Mouse (Mus musculus) heart, postnatal 0 days (tissue): ENCODE measurements around the gene Cd40. TPM values are rescaled to one million over a fixed set of nuclear protein-coding genes. Genes with fewer than 3 reads are reported as not detected.
A peak's percentile ranks its signal among the peaks of the same experiment; 100 is the strongest.

Source experiments
- ATAC-seq: fragments of 200-750 bp; cut with Nextera tagmentation; 2 replicates; pipeline ENCODE4 v1.8.0; 2017; ENCODE audit warnings: low read depth, moderate number of reproducible peaks, moderate library complexity; ENCODE audit not compliant: insufficient read depth
- DNase-seq: peaks from one replicate; pipeline ENCODE4 v3.0.0-alpha.2; 2016; ENCODE audit warnings: low spot score
- H3K27ac ChIP-seq: fragments of 300-500 bp; sonication (generic); 2 replicates; pipeline ENCODE4 v1.5.1; 2014; ENCODE audit warnings: low read depth, mild to moderate bottlenecking
- H3K27me3 ChIP-seq: fragments of 300-500 bp; sonication (generic); 2 replicates; pipeline ENCODE4 v1.6.1; 2014; ENCODE audit warnings: low read length, mixed read lengths; ENCODE audit not compliant: control insufficient read depth, insufficient read depth
- H3K36me3 ChIP-seq: fragments of 300-500 bp; sonication (generic); replicated peaks from 2 replicates; pipeline ENCODE4 v1.6.1; 2014; ENCODE audit warnings: low read length, mixed read lengths; ENCODE audit not compliant: control insufficient read depth, insufficient read depth
- H3K4me1 ChIP-seq: fragments of 300-500 bp; sonication (generic); 2 replicates; pipeline ENCODE4 v1.6.1; 2014; ENCODE audit warnings: antibody characterized with exemption; ENCODE audit not compliant: control insufficient read depth, insufficient read depth
- H3K4me2 ChIP-seq: fragments of 300-500 bp; sonication (generic); 2 replicates; pipeline ENCODE4 v1.6.1; 2014; ENCODE audit warnings: low read depth, mild to moderate bottlenecking, low read length, moderate library complexity
- H3K4me3 ChIP-seq: fragments of 300-500 bp; sonication (generic); 2 replicates; pipeline ENCODE4 v1.5.1; 2014; ENCODE audit warnings: low read depth, low read length
- H3K9ac ChIP-seq: fragments of 300-500 bp; sonication (generic); replicated peaks from 2 replicates; pipeline ENCODE4 v1.6.1; 2014; ENCODE audit warnings: low read depth, low read length, mixed read lengths
- H3K9me3 ChIP-seq: fragments of 300-500 bp; sonication (generic); replicated peaks from 2 replicates; pipeline ENCODE4 v1.6.1; 2016; ENCODE audit warnings: low read length; ENCODE audit not compliant: control insufficient read depth
- CTCF ChIP-seq: IDR thresholded peaks from 2 replicates; pipeline ENCODE4 v1.5.1; 2016; ENCODE audit warnings: antibody characterized with exemption, control low read depth, low read depth
- EP300 ChIP-seq: IDR thresholded peaks from 2 replicates; pipeline ENCODE4 v1.6.1; 2016; ENCODE audit warnings: antibody characterized with exemption, low read depth
- WGBS: fragments of 180-500 bp; shearing (Covaris S2); extraction: QIAGEN DNeasy Blood & Tissue Kit; methylation state at CpG from one replicate; pipeline ENCODE4 v1.1.7; 2014; 5-methylcytosine and 5-hydroxymethylcytosine counted together
- polyA plus RNA-seq: library from polyadenylated mRNA; unstranded; fragments of >200 nt; fragmentation: Nextera tagmentation; extraction: Ambion mirVana; gene quantifications from 2 replicates; pipeline ENCODE4 v1.2.1, GENCODE M21; 2015
- total RNA-seq: library from RNA; depleted of rRNA; stranded (reverse); fragments of >200 nt; gene quantifications from 2 replicates; pipeline ENCODE4 v1.2.3, GENCODE M21; 2014; ENCODE audit warnings: low replicate concordance

Cd40 gene
- total and polyA plus RNA-seq, 2 experiments from 2014 or later, result 6.7 to 12.9 TPM

DNA sequence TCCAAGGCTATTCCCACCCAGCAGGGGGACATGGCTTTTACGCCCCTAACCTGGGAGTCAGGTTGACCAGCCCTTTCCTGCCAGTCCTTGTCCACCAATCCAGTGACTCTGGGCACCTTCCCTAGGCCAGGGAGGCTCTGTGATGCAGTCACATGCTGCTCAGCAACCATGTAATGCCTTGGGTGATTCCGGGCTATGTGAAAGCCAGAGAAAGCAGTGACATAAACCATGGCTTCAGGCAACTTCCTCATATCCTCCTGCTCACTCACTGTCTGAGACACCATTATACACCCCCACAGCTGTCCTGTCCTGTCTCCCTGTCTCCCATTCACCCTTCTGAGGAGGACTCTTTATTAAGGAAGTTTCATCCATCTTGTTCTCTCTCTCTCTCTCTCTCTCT lies 35.2 kb downstream of the Cd40 start, which contains the start of gene 1700025C18Rik:
Gene 1700025C18Rik, minus strand, starts transcription at position 101 of the 400 bp plus-strand sequence.
- ATAC-seq (no peak), DNase-seq (no peak)
- H3K27me3 ChIP-seq, result peaks cover 27% of the 10 kb centered on the region
- no peak within 1 kb of the TSS for H3K4me2 ChIP-seq
- no peaks in the 10 kb centered on the region for H3K9me3 ChIP-seq
- no peak within 1 kb of the TSS for H3K4me3 ChIP-seq
- TF ChIP-seq CTCF (no peak), EP300 (no peak)
- no peak within 1 kb of the TSS for H3K27ac ChIP-seq
- H3K4me1 ChIP-seq, result no peaks in the 10 kb centered on the region
- H3K36me3 ChIP-seq, result no peaks in the 10 kb centered on the region
- no peak within 1 kb of the TSS for H3K9ac ChIP-seq
- 68% methylated on average over 2 of the region's 2 CpGs for WGBS

- 71% methylated on average over 8 of the region's 8 CpGs for WGBS
- no peak overlapping the region for H3K27ac ChIP-seq
- no peaks in the 10 kb centered on the region for H3K9me3 ChIP-seq
- no peak overlapping the region for H3K4me3 ChIP-seq
- H3K27me3 ChIP-seq, result peaks cover 33% of the 10 kb centered on the region
- no peaks in the 10 kb centered on the region for H3K4me1 ChIP-seq
- no peak overlapping the region for H3K9ac ChIP-seq
- no peaks in the 10 kb centered on the region for H3K36me3 ChIP-seq
- ATAC-seq (no peak), DNase-seq (no peak)
- H3K4me2 ChIP-seq, result no peak overlapping the region
- TF ChIP-seq EP300 (no peak), CTCF (no peak)
These were observed 36.1 kb downstream of the Cd40 start for GRCm38 (mm10) chr2:165091433-165091965.

DNA sequence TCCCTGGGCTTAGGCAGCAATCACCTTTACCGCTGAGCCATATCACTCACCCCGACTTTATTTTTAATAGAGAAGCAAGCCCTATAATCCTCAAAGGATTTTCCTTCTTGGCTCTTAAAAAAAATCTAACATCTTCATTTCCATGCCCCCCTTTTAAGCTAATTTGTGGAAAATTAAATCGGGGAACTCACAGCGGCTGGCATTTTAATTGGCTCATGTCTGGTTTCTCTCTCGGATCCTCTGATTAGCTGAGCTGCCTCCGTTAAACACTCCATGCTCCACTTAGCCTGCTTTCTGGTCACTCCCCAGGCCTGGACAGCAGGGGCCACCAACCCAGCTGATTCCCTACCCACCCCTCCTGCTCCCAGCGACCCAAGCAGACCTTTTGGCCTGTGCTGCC lies 37.0 kb downstream of the Cd40 start:
- Histone ChIP-seq H3K4me1 (no peaks in the 10 kb centered on the region), H3K27ac (no peak overlapping the region), H3K4me3 (no peak overlapping the region), H3K9ac (no peak overlapping the region), H3K27me3 (peaks cover 42% of the 10 kb centered on the region), H3K36me3 (no peaks in the 10 kb centered on the region), H3K9me3 (no peaks in the 10 kb centered on the region), H3K4me2 (no peak overlapping the region)
- WGBS, result 68% methylated on average over 7 of the region's 7 CpGs
- DNase-seq (no peak), ATAC-seq (no peak)
- TF ChIP-seq EP300 (no peak), CTCF (no peak)

GRCm38 (mm10) chr2:165096367-165096766 lies 40.9 kb downstream of the Cd40 start:
- 17% methylated on average over 10 of the region's 10 CpGs for WGBS
- H3K4me3 ChIP-seq, result no peak overlapping the region
- H3K9ac ChIP-seq, result no peak overlapping the region
- no peak overlapping the region for H3K27ac ChIP-seq
- TF ChIP-seq CTCF, result no peak
- TF ChIP-seq EP300, result no peak
- ATAC-seq, result no peak
- no peak overlapping the region for H3K4me2 ChIP-seq
- H3K36me3 ChIP-seq, result no peaks in the 10 kb centered on the region
- no peaks in the 10 kb centered on the region for H3K9me3 ChIP-seq
- H3K4me1 ChIP-seq, result no peaks in the 10 kb centered on the region
- peaks cover 70% of the 10 kb centered on the region for H3K27me3 ChIP-seq
- DNase-seq, result no peak

DNA sequence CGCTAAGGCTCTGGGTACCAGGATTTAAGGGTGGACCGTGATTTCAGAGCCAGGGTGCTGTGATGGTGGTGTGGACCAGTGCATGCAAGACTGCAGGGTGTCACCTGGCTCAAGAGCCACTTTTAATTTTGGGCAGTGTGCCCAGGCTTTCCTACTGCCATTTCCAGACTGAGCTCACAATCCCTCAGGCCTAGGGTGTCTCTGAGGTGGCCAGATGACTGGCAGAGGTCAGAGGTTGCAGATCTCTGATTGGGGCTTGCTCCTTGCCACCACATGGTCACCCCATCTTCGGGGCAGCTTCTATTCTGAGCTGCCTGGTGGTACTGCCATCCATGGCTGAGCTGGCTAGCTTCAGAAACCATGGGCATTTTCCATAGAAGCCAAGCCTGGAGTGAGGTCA lies 43.4 kb downstream of the Cd40 start:
- ATAC-seq (no peak), DNase-seq (peak; percentile 7)
- H3K4me2 ChIP-seq, result no peak overlapping the region
- H3K4me1 ChIP-seq, result no peaks in the 10 kb centered on the region
- H3K27ac ChIP-seq, result no peak overlapping the region
- no peaks in the 10 kb centered on the region for H3K36me3 ChIP-seq
- no peak overlapping the region for H3K4me3 ChIP-seq
- WGBS, result 69% methylated on average over 3 of the region's 3 CpGs
- no peaks in the 10 kb centered on the region for H3K9me3 ChIP-seq
- H3K27me3 ChIP-seq, result peaks cover 79% of the 10 kb centered on the region
- TF ChIP-seq EP300 (no peak), CTCF (no peak)
- no peak overlapping the region for H3K9ac ChIP-seq

DNA sequence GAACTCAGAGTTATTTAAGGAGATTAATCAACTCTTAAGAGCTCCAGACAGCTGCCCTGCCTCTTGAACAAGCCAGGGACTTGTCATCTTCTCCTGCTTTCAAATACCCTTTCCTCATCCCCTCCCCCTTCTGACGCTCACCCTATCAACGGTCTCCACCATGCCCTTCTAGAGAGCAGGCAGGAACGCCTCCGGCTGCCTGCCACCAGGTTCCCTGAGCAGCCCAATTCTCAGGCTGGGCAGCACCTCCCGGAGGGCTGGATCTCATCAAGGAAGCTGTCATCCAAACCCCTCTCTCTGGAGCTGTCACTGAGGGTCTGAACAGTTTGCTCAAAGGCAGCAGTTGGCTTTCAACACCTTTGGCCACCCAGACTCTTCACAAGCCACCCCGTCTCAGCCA lies 45.3 kb downstream of the Cd40 start:
- no peak overlapping the region for H3K27ac ChIP-seq
- DNase-seq (no peak), ATAC-seq (no peak)
- 3% methylated on average over 6 of the region's 6 CpGs for WGBS
- no peaks in the 10 kb centered on the region for H3K9me3 ChIP-seq
- H3K9ac ChIP-seq, result no peak overlapping the region
- H3K27me3 ChIP-seq, result peaks cover 81% of the 10 kb centered on the region
- no peak overlapping the region for H3K4me2 ChIP-seq
- H3K36me3 ChIP-seq, result no peaks in the 10 kb centered on the region
- no peak overlapping the region for H3K4me3 ChIP-seq
- no peaks in the 10 kb centered on the region for H3K4me1 ChIP-seq
- no peak for TF ChIP-seq EP300
- no peak for TF ChIP-seq CTCF
